Mouse (Mus musculus): ENCODE data around the gene Nrros.

DNA sequence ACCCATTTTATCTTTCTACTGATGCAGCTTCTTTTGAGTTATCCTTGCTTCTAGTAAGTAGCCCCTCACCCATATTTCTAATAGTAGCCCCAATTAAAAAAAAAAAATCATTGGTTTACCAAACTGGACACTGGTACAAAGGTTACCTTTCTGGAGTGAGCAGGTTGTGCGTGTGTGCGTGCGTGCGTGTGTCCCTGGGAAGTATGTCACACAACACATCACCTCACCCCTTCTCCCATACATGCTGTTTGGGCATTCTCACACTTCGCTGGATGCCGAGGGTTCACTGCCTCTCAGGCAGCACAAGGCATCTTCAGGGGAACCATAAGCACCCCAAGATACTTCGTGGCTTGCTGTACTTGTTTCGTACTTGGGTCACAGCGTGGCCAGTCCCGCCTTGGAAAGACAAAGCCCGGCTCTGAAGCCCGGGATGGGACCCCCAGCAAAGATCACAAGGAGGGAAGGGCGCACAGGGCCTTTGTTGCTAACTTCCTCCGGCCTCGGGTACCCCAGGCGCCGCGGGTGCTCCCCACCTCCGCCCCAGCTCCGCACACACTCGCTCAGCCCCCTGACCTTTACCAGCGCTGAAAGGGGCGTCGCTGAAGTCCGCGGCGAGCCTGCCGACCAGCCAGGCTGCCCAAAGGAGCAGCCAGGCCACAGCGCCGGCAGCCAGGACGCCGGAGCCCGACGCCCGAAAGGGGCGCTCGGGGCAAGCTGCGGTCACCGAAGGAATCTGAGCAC, 66.3 kb downstream of the Nrros start:
- TF ChIP-seq CTCF (IDR thresholded peaks at IDR 0.05; ENCODE audit: borderline replicate concordance, extremely low read depth, insufficient read depth, insufficient read length): no peak
- TF ChIP-seq POLR2A (IDR thresholded peaks at IDR 0.05; ENCODE audit: borderline replicate concordance, extremely low read depth, insufficient read depth, insufficient read length, poor library complexity, severe bottlenecking): no peak
